Mouse (Mus musculus) CH12.LX (cell line): ENCODE data around the gene Tanc1.

ENCODE experiments used
- CTCF ChIP-seq, 2 experiments: IDR thresholded peaks in 1 of 2; conservative IDR thresholded peaks in 1 of 2; 2 replicates each; pipeline ENCODE4 v1.5.1; 2011 to 2012; ENCODE audit warnings: low read depth in 2 of 2, low read length in 2 of 2, improper control_type of control experiment in 1 of 2, inconsistent platforms in 1 of 2, mild to moderate bottlenecking in 1 of 2, moderate library complexity in 1 of 2
- POLR2A ChIP-seq: IDR thresholded peaks from 2 replicates; pipeline ENCODE4 v1.6.1; 2011; ENCODE audit warnings: low read depth, mild to moderate bottlenecking, improper control_type of control experiment, low read length
- POLR2AphosphoS2 ChIP-seq: IDR thresholded peaks from 2 replicates; pipeline ENCODE4 v1.6.1; 2011; ENCODE audit warnings: low read depth, low read length, improper control_type of control experiment
- SIN3A ChIP-seq: IDR thresholded peaks from 2 replicates; pipeline ENCODE4 v1.6.1; 2012; ENCODE audit warnings: low read length, improper control_type of control experiment, inconsistent platforms
- UBTF ChIP-seq: IDR thresholded peaks from 2 replicates; pipeline ENCODE4 v1.6.1; 2012; ENCODE audit warnings: low read depth, mild to moderate bottlenecking, inconsistent platforms, low read length, improper control_type of control experiment, moderate library complexity

DNA sequence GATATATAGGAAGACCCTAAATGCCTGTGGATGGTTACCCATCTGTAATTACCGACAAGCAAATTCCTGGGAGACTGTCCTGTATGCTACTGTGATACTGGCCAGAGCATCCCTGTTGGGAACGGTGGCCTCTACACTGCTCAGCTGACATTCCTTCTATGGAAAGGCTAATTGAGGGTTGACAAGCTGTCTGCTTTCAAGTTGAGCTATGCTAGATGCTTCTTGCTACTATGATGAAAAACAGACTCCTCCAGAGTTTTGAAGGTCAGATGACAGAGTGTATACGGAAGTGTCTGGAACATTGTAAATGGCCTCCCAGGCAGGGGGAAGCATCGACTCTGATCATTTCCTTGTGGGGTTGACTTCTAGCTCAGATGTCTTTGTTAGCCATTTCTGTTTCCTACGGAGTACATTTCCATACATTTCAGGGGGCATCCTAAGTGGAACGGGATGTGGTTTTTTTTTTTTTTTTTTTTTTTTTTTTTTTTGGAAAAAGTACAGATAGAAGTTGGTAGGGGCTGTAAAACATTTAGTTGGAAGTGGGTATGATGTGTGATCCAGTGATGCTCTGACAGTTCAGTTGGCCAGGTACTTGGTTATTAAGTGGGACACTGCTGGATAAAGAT, 10.8 kb downstream of the Tanc1 start:
- TF ChIP-seq POLR2A (no peak), SIN3A (no peak), UBTF (no peak), POLR2AphosphoS2 (no peak), CTCF (conservative IDR thresholded peaks at IDR 0.05 in 1 of 2, IDR thresholded peaks at IDR 0.05 in 1 of 2; ENCODE audit: low read depth in 2 of 2, low read length in 2 of 2) (no peak)
